Mouse (Mus musculus) erythroblast, embryonic 14.5 days (primary cell): ENCODE data around the gene Ppara.

Experiments used
- GATA1 ChIP-seq: IDR thresholded peaks from 2 replicates; pipeline ENCODE4 v1.6.1; 2012; ENCODE audit warnings: low read length, inconsistent platforms, mixed read lengths
- TAL1 ChIP-seq: IDR thresholded peaks from 3 replicates; pipeline ENCODE4 v1.6.1; 2012; ENCODE audit warnings: low read length, inconsistent platforms, mixed read lengths

- TF ChIP-seq GATA1, result no peak
- TF ChIP-seq TAL1, result no peak
These were observed 11.4 kb downstream of the Ppara start for GRCm38 (mm10) chr15:85746178-85746577.
